Mouse (Mus musculus) MEL (cell line): ENCODE data around the gene Ghr. TPM values are rescaled to one million over a fixed set of nuclear protein-coding genes. Genes with fewer than 3 reads are reported as not detected.

Experiments
- DNase-seq: peaks from one replicate; pipeline ENCODE4 v3.0.0; 2011; ENCODE audit warnings: low read depth, low spot score
- H3K27ac ChIP-seq: 2 replicates; pipeline ENCODE4 v1.5.1; 2012; ENCODE audit warnings: low read depth, mild to moderate bottlenecking, control low read depth, low read length, moderate library complexity; ENCODE audit not compliant: control insufficient read depth
- H3K27me3 ChIP-seq, 2 experiments: fragments of 150-350 bp in 1 of 2; sonication (generic) in 1 of 2; 2 replicates each; pipeline ENCODE4 v1.6.1; 2012; ENCODE audit warnings: low read length in 2 of 2, mild to moderate bottlenecking in 2 of 2, improper control_type of control experiment in 1 of 2, moderate library complexity in 1 of 2; ENCODE audit not compliant: insufficient read depth in 2 of 2, control insufficient read depth in 1 of 2
- H3K36me3 ChIP-seq, 2 experiments: 2 replicates each; pipeline ENCODE4 v1.6.1; 2012 to 2014; ENCODE audit warnings: low read length in 2 of 2, improper control_type of control experiment in 1 of 2, inconsistent platforms in 1 of 2, mild to moderate bottlenecking in 1 of 2; ENCODE audit not compliant: insufficient read depth in 2 of 2, control insufficient read depth in 1 of 2
- H3K4me1 ChIP-seq, 2 experiments: fragments of 150-350 bp in 1 of 2; sonication (generic) in 1 of 2; 2 replicates each; pipeline ENCODE4 v1.6.1; 2012; ENCODE audit warnings: low read length in 2 of 2, improper control_type of control experiment in 1 of 2, mild to moderate bottlenecking in 1 of 2; ENCODE audit not compliant: insufficient read depth in 2 of 2, control insufficient read depth in 1 of 2
- H3K4me3 ChIP-seq, 2 experiments: fragments of 150-350 bp in 1 of 2; sonication (generic) in 1 of 2; 2 replicates each; pipeline ENCODE4 v1.5.1; 2012; ENCODE audit warnings: low read depth in 2 of 2, low read length in 2 of 2, mild to moderate bottlenecking in 2 of 2, moderate library complexity in 2 of 2, control low read depth in 1 of 2, improper control_type of control experiment in 1 of 2; ENCODE audit not compliant: control insufficient read depth in 1 of 2, insufficient read depth in 1 of 2
- H3K79me2 ChIP-seq: 2 replicates; pipeline ENCODE4 v1.6.1; 2012; ENCODE audit warnings: mild to moderate bottlenecking, low read length, moderate library complexity; ENCODE audit not compliant: control insufficient read depth, poor library complexity, insufficient read depth
- H3K9ac ChIP-seq: 2 replicates; pipeline ENCODE4 v1.6.1; 2012; ENCODE audit warnings: low read depth, mild to moderate bottlenecking, control low read depth, low read length, moderate library complexity; ENCODE audit not compliant: control insufficient read depth, poor library complexity, severe bottlenecking
- H3K9me3 ChIP-seq: fragments of 150-350 bp; sonication (generic); replicated peaks from 2 replicates; pipeline ENCODE4 v1.6.1; 2012; ENCODE audit warnings: mild to moderate bottlenecking, low read length, improper control_type of control experiment, moderate library complexity; ENCODE audit not compliant: insufficient read depth
- BHLHE40 ChIP-seq: IDR thresholded peaks from 2 replicates; pipeline ENCODE4 v1.6.1; 2012; ENCODE audit warnings: low read depth, mild to moderate bottlenecking, inconsistent platforms, low read length, improper control_type of control experiment, borderline replicate concordance
- CTCF ChIP-seq, 3 experiments: IDR thresholded peaks in 2 of 3; conservative IDR thresholded peaks in 1 of 3; 2 replicates each; pipeline ENCODE4 v1.5.1; 2011 to 2012; ENCODE audit warnings: low read length in 3 of 3, low read depth in 2 of 3, mild to moderate bottlenecking in 2 of 3, improper control_type of control experiment in 1 of 3, inconsistent platforms in 1 of 3, mixed read lengths in 1 of 3, moderate library complexity in 1 of 3; ENCODE audit not compliant: control insufficient read depth in 1 of 3, insufficient read depth in 1 of 3, poor library complexity in 1 of 3, severe bottlenecking in 1 of 3
- E2F4 ChIP-seq: IDR thresholded peaks from 2 replicates; pipeline ENCODE4 v1.6.1; 2011; ENCODE audit warnings: low read depth, low read length, improper control_type of control experiment, borderline replicate concordance
- ELF1 ChIP-seq: IDR thresholded peaks from 2 replicates; pipeline ENCODE4 v1.6.1; 2014; ENCODE audit warnings: low read depth, mild to moderate bottlenecking, inconsistent platforms, low read length, improper control_type of control experiment, moderate library complexity
- EP300 ChIP-seq, 2 experiments: IDR thresholded peaks; 2 replicates each; pipeline ENCODE4 v1.6.1; 2011; ENCODE audit warnings: improper control_type of control experiment in 2 of 2, low read length in 2 of 2, low read depth in 1 of 2, mild to moderate bottlenecking in 1 of 2
- ETS1 ChIP-seq: IDR thresholded peaks from 2 replicates; pipeline ENCODE4 v1.6.1; 2012; ENCODE audit warnings: low read depth, mild to moderate bottlenecking, inconsistent platforms, low read length, improper control_type of control experiment, moderate library complexity
- GABPA ChIP-seq: IDR thresholded peaks from 2 replicates; pipeline ENCODE4 v1.6.1; 2012; ENCODE audit warnings: low read depth, mild to moderate bottlenecking, inconsistent platforms, low read length, improper control_type of control experiment, moderate library complexity
- GATA1 ChIP-seq: IDR thresholded peaks from 2 replicates; pipeline ENCODE4 v1.6.1; 2011; ENCODE audit warnings: low read depth, low read length, improper control_type of control experiment
- MAFK ChIP-seq: IDR thresholded peaks from 2 replicates; pipeline ENCODE4 v1.6.1; 2011; ENCODE audit warnings: low read depth, mild to moderate bottlenecking, low read length, improper control_type of control experiment, borderline replicate concordance
- MAX ChIP-seq: IDR thresholded peaks from 2 replicates; pipeline ENCODE4 v1.6.1; 2011; ENCODE audit warnings: low read length, improper control_type of control experiment
- MAZ ChIP-seq: IDR thresholded peaks from 2 replicates; pipeline ENCODE4 v1.6.1; 2012; ENCODE audit warnings: low read depth, mild to moderate bottlenecking, inconsistent platforms, low read length, improper control_type of control experiment
- MXI1 ChIP-seq: IDR thresholded peaks from 2 replicates; pipeline ENCODE4 v1.6.1; 2011; ENCODE audit warnings: mild to moderate bottlenecking, low read depth, low read length, improper control_type of control experiment
- MYB ChIP-seq: IDR thresholded peaks from 2 replicates; pipeline ENCODE4 v1.6.1; 2011; ENCODE audit warnings: mild to moderate bottlenecking, low read depth, low read length, improper control_type of control experiment
- MYC ChIP-seq: IDR thresholded peaks from 2 replicates; pipeline ENCODE4 v1.6.1; 2011; ENCODE audit warnings: low read depth, mild to moderate bottlenecking, low read length, improper control_type of control experiment, moderate library complexity
- NELFE ChIP-seq: IDR thresholded peaks from 2 replicates; pipeline ENCODE4 v1.6.1; 2011; ENCODE audit warnings: low read depth, low read length, improper control_type of control experiment
- NRF1 ChIP-seq: IDR thresholded peaks from 2 replicates; pipeline ENCODE4 v1.6.1; 2014; ENCODE audit warnings: low read depth, mild to moderate bottlenecking, inconsistent platforms, low read length, improper control_type of control experiment, moderate library complexity; ENCODE audit not compliant: poor library complexity, insufficient read depth, severe bottlenecking
- POLR2AphosphoS5 ChIP-seq: IDR thresholded peaks from 2 replicates; pipeline ENCODE4 v1.6.1; 2012; ENCODE audit warnings: low read depth, borderline replicate concordance, mild to moderate bottlenecking, inconsistent platforms, low read length, moderate library complexity, mixed read lengths
- SIN3A ChIP-seq: IDR thresholded peaks from 2 replicates; pipeline ENCODE4 v1.6.1; 2012; ENCODE audit warnings: low read length, improper control_type of control experiment, inconsistent platforms
- SMC3 ChIP-seq: IDR thresholded peaks from 2 replicates; pipeline ENCODE4 v1.6.1; 2011; ENCODE audit warnings: low read depth, low read length, improper control_type of control experiment
- TBP ChIP-seq: IDR thresholded peaks from 2 replicates; pipeline ENCODE4 v1.8.0; 2011; ENCODE audit warnings: low read depth, low read length, improper control_type of control experiment
- TCF12 ChIP-seq: IDR thresholded peaks from 2 replicates; pipeline ENCODE4 v1.6.1; 2014; ENCODE audit warnings: low read depth, mild to moderate bottlenecking, inconsistent platforms, low read length, improper control_type of control experiment, moderate library complexity
- UBTF ChIP-seq: IDR thresholded peaks from 2 replicates; pipeline ENCODE4 v1.6.1; 2012; ENCODE audit warnings: low read depth, mild to moderate bottlenecking, inconsistent platforms, low read length, improper control_type of control experiment, moderate library complexity, borderline replicate concordance; ENCODE audit not compliant: insufficient read depth
- USF1 ChIP-seq: IDR thresholded peaks from 2 replicates; pipeline ENCODE4 v1.6.1; 2014; ENCODE audit warnings: low read depth, mild to moderate bottlenecking, inconsistent platforms, low read length, improper control_type of control experiment, moderate library complexity
- ZKSCAN1 ChIP-seq: IDR thresholded peaks from 2 replicates; pipeline ENCODE4 v1.6.1; 2012; ENCODE audit warnings: low read depth, mild to moderate bottlenecking, inconsistent platforms, low read length, improper control_type of control experiment, moderate library complexity
- polyA plus RNA-seq, 2 experiments: library from polyadenylated mRNA; stranded (reverse) in 1 of 2; unstranded in 1 of 2; fragments of >175 nt in 1 of 2; fragments of >200 nt in 1 of 2; gene quantifications; 2 replicates each; pipeline versions ENCODE4 v1.2.1 to v1.2.4; 2012; ENCODE audit warnings: low replicate concordance in 2 of 2, low read depth in 1 of 2; ENCODE audit not compliant: insufficient read length in 2 of 2, insufficient read depth in 1 of 2, missing spikeins in 1 of 2
- total RNA-seq: library from RNA; depleted of rRNA; stranded (reverse); fragments of 300-350 nt; gene quantifications from 2 replicates; pipeline ENCODE4 v1.2.3, GENCODE M21; 2012

Ghr gene
- total and polyA plus RNA-seq, 3 experiments: 0.07 TPM; not detected in 2

DNA sequence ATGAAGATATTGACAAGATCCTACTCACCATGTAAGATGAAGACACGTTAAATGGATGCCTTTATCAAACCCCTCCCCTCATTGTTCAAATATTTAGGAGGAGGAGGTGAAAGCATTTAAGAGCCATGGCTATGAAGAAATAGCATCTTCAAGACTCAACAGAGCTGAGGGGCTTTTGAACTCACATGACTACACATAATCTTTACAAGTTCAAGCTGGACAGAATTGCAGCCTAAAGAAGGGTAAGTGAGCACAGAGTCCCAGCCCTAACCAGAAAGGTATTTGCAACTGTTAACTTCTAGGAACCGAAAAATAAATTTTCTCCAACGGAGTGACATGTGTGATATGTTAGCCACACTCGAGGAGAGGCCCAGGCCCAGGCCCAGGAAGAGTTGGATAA lies 18.7 kb downstream of the Ghr start:
- H3K9me3 ChIP-seq: no peaks in the 10 kb centered on the region
- H3K27ac ChIP-seq: no peak overlapping the region
- no peak overlapping the region for H3K9ac ChIP-seq
- no peaks in the 10 kb centered on the region for H3K36me3 ChIP-seq
- no peaks in the 10 kb centered on the region for H3K79me2 ChIP-seq
- no peak overlapping the region for H3K4me3 ChIP-seq
- DNase-seq: no peak
- no peaks in the 10 kb centered on the region for H3K4me1 ChIP-seq
- no peaks in the 10 kb centered on the region for H3K27me3 ChIP-seq
- TF ChIP-seq GATA1 (no peak), MAFK (no peak), ELF1 (no peak), MAZ (no peak), TCF12 (no peak), E2F4 (no peak), EP300 (IDR thresholded peaks at IDR 0.05; ENCODE audit: low read depth in 1 of 2, low read length in 2 of 2) (no peak), GABPA (no peak), MYC (no peak), TBP (no peak), MYB (no peak), BHLHE40 (no peak), SIN3A (no peak), USF1 (no peak), MXI1 (no peak), CTCF (IDR thresholded peaks at IDR 0.05 in 2 of 3, conservative IDR thresholded peaks at IDR 0.05 in 1 of 3; ENCODE audit: control insufficient read depth in 1 of 3, insufficient read depth in 1 of 3, low read depth in 2 of 3, low read length in 3 of 3, poor library complexity in 1 of 3, severe bottlenecking in 1 of 3) (no peak)

DNA sequence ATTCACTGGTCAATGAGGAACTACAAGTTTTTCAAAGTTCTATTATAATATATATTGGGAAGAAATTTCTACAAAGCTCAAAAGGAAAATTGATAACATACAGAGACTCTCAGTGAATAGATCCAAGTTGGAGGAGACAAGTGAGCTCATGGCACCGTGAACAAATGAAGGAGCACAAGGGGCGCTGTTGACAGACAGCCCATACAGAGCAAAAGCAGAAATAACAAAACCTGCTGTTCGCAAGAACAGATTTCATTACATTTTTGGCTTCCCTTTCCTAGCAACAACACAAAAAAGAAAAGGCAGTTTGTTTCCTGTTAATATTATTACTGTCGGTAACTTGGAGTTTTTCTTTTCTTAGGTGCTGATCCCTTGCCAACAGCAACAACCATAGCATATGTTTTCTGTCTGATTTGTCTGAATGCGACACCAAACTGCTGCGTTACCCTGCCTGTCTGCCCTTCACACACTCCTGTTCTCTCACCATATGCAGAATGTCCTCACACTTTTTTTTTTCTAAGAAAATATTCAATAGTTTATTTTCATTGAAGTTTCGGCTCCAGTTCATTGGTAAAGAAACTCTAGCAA lies 19.3 kb downstream of the Ghr start:
- TF ChIP-seq POLR2AphosphoS5 (no peak), UBTF (no peak), MAX (no peak), NELFE (no peak), GABPA (no peak), ZKSCAN1 (no peak), E2F4 (no peak), ETS1 (no peak), NRF1 (no peak), SMC3 (no peak)
- TF ChIP-seq, all 39 proteins: peak for 0

More for the DNA sequence above, 19.3 kb downstream of the Ghr start:
- no peak for DNase-seq
- H3K36me3 ChIP-seq: no peaks in the 10 kb centered on the region
- no peaks in the 10 kb centered on the region for H3K27me3 ChIP-seq
- no peaks in the 10 kb centered on the region for H3K79me2 ChIP-seq
- no peak overlapping the region for H3K9ac ChIP-seq
- H3K27ac ChIP-seq: no peak overlapping the region
- H3K4me3 ChIP-seq: no peak overlapping the region
- H3K9me3 ChIP-seq: no peaks in the 10 kb centered on the region
- H3K4me1 ChIP-seq: no peaks in the 10 kb centered on the region
